Mouse (Mus musculus): Measurements from ENCODE around the gene Sipa1l2. TPM values are rescaled to one million over a fixed set of nuclear protein-coding genes. Genes with fewer than 3 reads are reported as not detected.
"Not testable (repeated sequence)": the region's sequence is repeated elsewhere in the genome, so short reads cannot be mapped to it uniquely, and the experiment has no call there.

The Sipa1l2 gene
- total and polyA plus RNA-seq, 2 experiments from 2014 or later: 11.5 to 62.2 TPM

DNA sequence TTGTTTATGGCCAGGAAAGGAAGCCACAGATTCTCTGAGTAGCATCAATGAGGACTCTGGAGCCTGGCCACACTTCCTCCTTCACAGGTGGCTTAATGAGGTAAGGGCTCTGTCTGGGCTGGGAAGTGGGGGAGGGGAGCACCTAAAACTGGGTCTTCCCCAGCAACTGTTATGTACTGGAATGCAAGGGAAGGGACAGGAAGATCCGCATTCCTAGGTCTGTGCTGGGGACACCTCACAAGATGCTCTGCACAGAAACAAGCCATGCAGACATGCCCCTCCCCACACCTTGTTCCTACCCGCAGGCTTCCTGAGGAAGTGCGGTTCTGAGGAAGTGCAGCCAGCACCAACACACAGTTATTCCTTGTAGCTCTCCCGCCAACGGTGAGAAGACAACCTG is 46.4 kb downstream of the Sipa1l2 start:
- peaks cover 30% of the 10 kb centered on the region for H3K4me1 ChIP-seq (ENCODE audit: insufficient read depth, low read length)
- 55% methylated on average over 5 of the region's 5 CpGs for WGBS

DNA sequence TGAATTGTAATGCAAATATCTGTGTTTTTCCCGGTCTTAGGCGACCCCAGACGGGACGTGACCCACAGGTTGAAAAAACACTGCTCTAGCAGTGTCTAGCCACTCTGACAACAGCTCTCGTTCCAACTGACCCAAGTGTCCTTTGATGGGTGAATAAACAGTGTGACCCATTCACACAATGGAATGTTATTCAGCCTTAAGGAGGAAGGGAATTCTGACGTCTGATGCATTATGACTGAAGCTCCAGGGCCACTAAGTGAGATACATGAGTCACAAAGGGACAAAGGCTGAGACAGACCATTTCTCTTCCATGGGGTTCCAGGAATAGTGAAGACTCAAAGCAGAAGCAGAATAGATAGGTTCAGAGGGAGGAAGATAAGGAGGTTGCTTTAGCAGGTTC is 47.5 kb downstream of the Sipa1l2 start:
- ATAC-seq: no peak
- no peak overlapping the region for H3K9ac ChIP-seq (replicated peaks; ENCODE audit: low read length)
- DNase-seq (ENCODE audit: low spot score): no peak
- no peak overlapping the region for H3K4me3 ChIP-seq (ENCODE audit: low read length)
- no peaks in the 10 kb centered on the region for H3K27me3 ChIP-seq (ENCODE audit: insufficient read depth, low read length)
- 38% methylated on average over 6 of the region's 6 CpGs for WGBS
- H3K9me3 ChIP-seq (ENCODE audit: low read length): no peaks in the 10 kb centered on the region
- TF ChIP-seq CTCF (IDR thresholded peaks at IDR 0.05; ENCODE audit: low read depth): no peak
- no peak overlapping the region for H3K27ac ChIP-seq
- H3K4me2 ChIP-seq (ENCODE audit: low read depth, low read length): no peak overlapping the region
- H3K36me3 ChIP-seq (ENCODE audit: insufficient read depth, low read length): no peaks in the 10 kb centered on the region
- peaks cover 36% of the 10 kb centered on the region for H3K4me1 ChIP-seq (ENCODE audit: insufficient read depth, low read length)

More for the DNA sequence above, 46.4 kb downstream of the Sipa1l2 start:
- Histone ChIP-seq H3K9me3 (ENCODE audit: low read length) (no peaks in the 10 kb centered on the region), H3K4me2 (ENCODE audit: low read depth, low read length) (no peak overlapping the region), H3K36me3 (ENCODE audit: insufficient read depth, low read length) (no peaks in the 10 kb centered on the region), H3K4me3 (ENCODE audit: low read length) (no peak overlapping the region), H3K9ac (replicated peaks; ENCODE audit: low read length) (no peak overlapping the region), H3K27me3 (ENCODE audit: insufficient read depth, low read length) (no peaks in the 10 kb centered on the region), H3K27ac (no peak overlapping the region)
- DNase-seq (ENCODE audit: low spot score) (no peak), ATAC-seq (no peak)
- TF ChIP-seq CTCF (IDR thresholded peaks at IDR 0.05; ENCODE audit: low read depth): no peak

DNA sequence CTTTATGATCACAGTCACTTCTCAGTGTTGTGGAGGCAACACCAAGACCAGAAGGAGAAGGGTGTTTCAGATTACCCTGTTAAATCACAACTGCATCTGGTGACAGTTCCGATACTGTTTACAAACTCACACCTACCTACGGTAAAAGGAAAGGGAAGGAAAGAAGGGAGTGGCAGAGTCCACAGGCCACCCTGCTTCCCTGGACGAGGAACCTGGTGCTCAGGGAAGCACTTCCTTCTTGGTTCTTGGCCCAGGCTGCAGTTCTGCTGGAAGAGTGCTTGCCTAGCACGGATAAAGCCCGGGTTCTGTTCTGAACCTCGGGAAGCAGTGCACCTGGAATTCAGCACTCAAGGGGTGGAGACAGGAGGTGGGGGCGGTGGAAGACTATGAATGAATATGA is 48.5 kb downstream of the Sipa1l2 start:
- peaks cover 29% of the 10 kb centered on the region for H3K4me1 ChIP-seq (ENCODE audit: insufficient read depth, low read length)
- DNase-seq (ENCODE audit: low spot score) (no peak), ATAC-seq (no peak)
- WGBS: 72% methylated on average over 7 of the region's 7 CpGs
- H3K36me3 ChIP-seq (ENCODE audit: insufficient read depth, low read length): no peaks in the 10 kb centered on the region
- no peaks in the 10 kb centered on the region for H3K9me3 ChIP-seq (ENCODE audit: low read length)
- no peak for TF ChIP-seq CTCF (IDR thresholded peaks at IDR 0.05; ENCODE audit: low read depth)
- no peaks in the 10 kb centered on the region for H3K27me3 ChIP-seq (ENCODE audit: insufficient read depth, low read length)
- no peak overlapping the region for H3K4me3 ChIP-seq (ENCODE audit: low read length)
- no peak overlapping the region for H3K9ac ChIP-seq (replicated peaks; ENCODE audit: low read length)
- H3K27ac ChIP-seq: no peak overlapping the region
- no peak overlapping the region for H3K4me2 ChIP-seq (ENCODE audit: low read depth, low read length)

DNA sequence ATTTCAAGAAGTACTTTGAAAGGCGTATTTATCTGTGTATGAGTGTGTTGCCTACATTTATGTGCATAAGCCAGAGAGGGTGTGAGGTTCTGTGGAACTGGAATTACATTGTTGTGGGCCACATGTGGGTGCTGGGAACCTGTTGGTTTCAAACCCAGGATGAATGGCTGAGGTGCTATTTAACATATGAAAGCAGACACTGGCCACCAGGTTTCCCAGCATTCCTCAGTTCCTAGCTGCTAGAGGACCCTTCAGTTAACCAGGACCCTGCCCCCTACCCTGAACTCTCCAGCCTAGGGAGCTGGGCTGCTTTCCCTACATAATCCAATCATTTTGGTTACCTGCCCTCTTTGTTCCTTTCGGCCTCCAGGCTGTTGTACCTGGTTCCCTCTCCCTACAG is 49.3 kb downstream of the Sipa1l2 start:
- WGBS: 96% methylated on average over 2 of the region's 2 CpGs
- H3K36me3 ChIP-seq (ENCODE audit: insufficient read depth, low read length); H3K27ac ChIP-seq; H3K4me3 ChIP-seq (ENCODE audit: low read length); ATAC-seq; H3K27me3 ChIP-seq (ENCODE audit: insufficient read depth, low read length); H3K9ac ChIP-seq (replicated peaks; ENCODE audit: low read length); DNase-seq (ENCODE audit: low spot score); H3K4me2 ChIP-seq (ENCODE audit: low read depth, low read length); H3K9me3 ChIP-seq (ENCODE audit: low read length): not testable (repeated sequence)
- peaks cover 28% of the 10 kb centered on the region for H3K4me1 ChIP-seq (ENCODE audit: insufficient read depth, low read length)

DNA sequence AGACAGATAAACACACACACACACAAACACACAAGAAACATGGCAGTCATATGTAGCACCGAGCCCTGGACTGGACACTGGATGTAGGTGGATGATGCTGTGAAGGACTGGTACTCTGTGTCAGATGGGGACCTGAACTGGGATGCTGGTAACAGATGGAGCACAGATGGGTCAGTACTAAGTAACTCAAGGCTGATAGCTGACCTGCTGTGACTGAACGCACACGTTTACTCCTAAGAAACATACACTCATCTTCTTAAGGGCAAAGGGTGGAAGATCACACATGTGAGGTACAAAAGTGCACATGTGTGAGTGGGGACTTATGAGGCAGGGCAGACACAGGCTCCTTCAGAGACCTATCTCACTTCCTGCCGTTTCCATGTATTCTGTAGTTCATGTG is 50.7 kb downstream of the Sipa1l2 start:
- DNase-seq (ENCODE audit: low spot score) (no peak), ATAC-seq (no peak)
- H3K36me3 ChIP-seq (ENCODE audit: insufficient read depth, low read length): no peaks in the 10 kb centered on the region
- no peak overlapping the region for H3K4me3 ChIP-seq (ENCODE audit: low read length)
- TF ChIP-seq CTCF (IDR thresholded peaks at IDR 0.05; ENCODE audit: low read depth): no peak
- H3K4me2 ChIP-seq (ENCODE audit: low read depth, low read length): no peak overlapping the region
- H3K27me3 ChIP-seq (ENCODE audit: insufficient read depth, low read length): no peaks in the 10 kb centered on the region
- WGBS: 58% methylated on average over 4 of the region's 4 CpGs
- peaks cover 29% of the 10 kb centered on the region for H3K4me1 ChIP-seq (ENCODE audit: insufficient read depth, low read length)
- H3K9me3 ChIP-seq (ENCODE audit: low read length): no peaks in the 10 kb centered on the region
- H3K27ac ChIP-seq: no peak overlapping the region
- no peak overlapping the region for H3K9ac ChIP-seq (replicated peaks; ENCODE audit: low read length)

DNA sequence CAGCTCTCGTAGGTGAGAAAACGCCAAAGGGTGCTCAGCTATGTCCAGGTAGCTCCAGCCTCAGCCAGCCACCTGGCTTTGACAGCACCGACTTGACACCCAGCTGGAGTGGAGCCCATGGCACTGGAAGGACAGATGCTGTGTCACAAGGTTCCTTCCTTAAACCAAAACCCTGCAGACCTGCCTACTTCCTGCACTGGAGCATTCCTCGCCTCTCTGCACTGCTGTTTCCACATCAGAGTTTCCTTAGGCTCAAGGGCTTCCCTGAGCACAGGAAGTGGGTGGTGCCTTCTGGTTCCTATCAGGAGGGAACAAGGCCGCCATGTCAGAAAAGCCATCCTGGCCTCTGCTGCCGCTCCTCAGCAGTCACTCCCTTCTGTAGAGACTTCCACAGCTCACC is 51.3 kb downstream of the Sipa1l2 start:
- Histone ChIP-seq H3K4me2 (ENCODE audit: low read depth, low read length) (no peak overlapping the region), H3K27ac (no peak overlapping the region), H3K4me3 (ENCODE audit: low read length) (no peak overlapping the region), H3K27me3 (ENCODE audit: insufficient read depth, low read length) (no peaks in the 10 kb centered on the region), H3K9me3 (ENCODE audit: low read length) (no peaks in the 10 kb centered on the region), H3K9ac (replicated peaks; ENCODE audit: low read length) (no peak overlapping the region), H3K4me1 (ENCODE audit: insufficient read depth, low read length) (peaks cover 32% of the 10 kb centered on the region), H3K36me3 (ENCODE audit: insufficient read depth, low read length) (no peaks in the 10 kb centered on the region)
- TF ChIP-seq CTCF (IDR thresholded peaks at IDR 0.05; ENCODE audit: low read depth): no peak
- ATAC-seq: no peak
- no peak for DNase-seq (ENCODE audit: low spot score)
- WGBS: 81% methylated on average over 6 of the region's 6 CpGs

DNA sequence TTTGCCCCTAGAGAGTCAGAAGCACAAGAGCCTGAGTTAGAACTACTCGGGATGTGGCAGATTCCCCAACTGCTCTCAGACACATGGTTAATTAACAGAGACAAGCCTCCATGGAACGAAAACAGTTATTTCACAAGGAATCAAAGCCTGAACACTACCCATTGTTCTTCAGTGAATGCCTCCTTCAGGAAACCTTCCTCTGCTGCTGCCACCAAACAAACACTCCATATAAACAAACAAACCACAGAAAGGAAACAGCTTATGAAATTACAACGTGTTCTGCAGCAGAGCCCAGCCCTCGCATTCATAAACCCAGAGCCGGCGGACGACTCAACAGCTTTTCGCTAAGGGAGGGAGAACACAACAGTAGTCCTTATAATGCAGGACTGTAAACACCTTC is 52.2 kb downstream of the Sipa1l2 start:
- WGBS: 49% methylated on average over 8 of the region's 8 CpGs
- peaks cover 24% of the 10 kb centered on the region; the same call in 1 of the 2 replicates for H3K4me1 ChIP-seq (ENCODE audit: insufficient read depth, low read length)
- no peaks in the 10 kb centered on the region for H3K9me3 ChIP-seq (ENCODE audit: low read length)
- DNase-seq (ENCODE audit: low spot score): no peak
- TF ChIP-seq CTCF (IDR thresholded peaks at IDR 0.05; ENCODE audit: low read depth): no peak
- no peaks in the 10 kb centered on the region for H3K36me3 ChIP-seq (ENCODE audit: insufficient read depth, low read length)
- ATAC-seq: no peak
- no peaks in the 10 kb centered on the region for H3K27me3 ChIP-seq (ENCODE audit: insufficient read depth, low read length)
- no peak overlapping the region for H3K9ac ChIP-seq (replicated peaks; ENCODE audit: low read length)
- H3K27ac ChIP-seq: no peak overlapping the region
- no peak overlapping the region for H3K4me3 ChIP-seq (ENCODE audit: low read length)
- no peak overlapping the region for H3K4me2 ChIP-seq (ENCODE audit: low read depth, low read length)

Data from hindbrain, postnatal 0 days (tissue).